Mouse (Mus musculus) forelimb bud, embryonic 11.5 days (tissue): ENCODE results near the gene 4933402E13Rik.

Experiments
- DNase-seq: peaks from one replicate; pipeline ENCODE4 v3.0.0-alpha.2; 2012; ENCODE audit warnings: low read depth, low spot score

Gene 4933402E13Rik

GRCm38 (mm10) chrX:62283199-62283598 is at the start of gene 4933402E13Rik:
4933402E13Rik (plus strand) TSS chrX:62283499.
- no peak for DNase-seq
